Comparison of ENCODE assay signal across 8 mouse cellular contexts in the genomic region with DNA sequence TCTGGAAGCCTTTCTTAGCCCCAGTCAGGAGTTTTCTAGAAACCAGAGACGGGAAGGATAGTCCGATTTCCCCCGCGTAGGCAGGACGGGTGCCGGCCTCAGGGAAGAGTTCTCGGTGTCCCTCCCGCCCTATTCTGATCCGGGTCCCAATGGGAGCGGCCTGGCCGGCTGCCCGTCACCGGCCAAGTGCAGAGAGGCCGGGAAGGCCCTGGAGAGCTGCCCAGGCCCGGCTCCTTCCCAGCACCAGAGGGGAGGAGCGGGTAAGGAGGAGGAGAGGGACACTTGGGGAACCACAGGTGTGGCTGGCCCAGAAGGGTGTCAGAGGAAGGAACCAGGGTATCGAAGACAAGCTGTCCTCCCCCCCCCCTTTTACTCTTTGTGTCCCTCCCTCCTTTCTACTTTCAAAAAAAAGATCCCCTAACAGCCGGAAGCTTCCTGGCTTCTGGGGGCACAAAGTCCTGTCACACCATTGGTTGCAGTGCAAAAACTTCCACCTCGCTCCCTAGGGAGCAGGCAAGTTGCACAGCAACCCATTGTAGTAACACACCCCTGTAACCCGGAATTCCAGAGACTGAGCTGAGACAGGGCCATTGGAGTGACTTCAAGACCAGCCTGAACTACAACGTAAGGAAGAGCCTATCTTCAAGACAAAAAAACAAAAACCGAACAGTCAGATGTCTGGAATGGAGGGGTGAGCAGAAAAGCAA. TPM values are rescaled to one million over a fixed set of nuclear protein-coding genes. Genes with fewer than 3 reads are reported as not detected.
DNase-seq lines count a peak whose midpoint lies in the region; ATAC-seq and TF ChIP-seq lines count a peak whose summit lies in the region.

No protein-coding gene starts in this region.

- DNase-seq in cerebellum, adult 2 months: peak; percentile 74 to 77
- DNase-seq in cerebellum, adult 11 months: no peak
- DNase-seq in adrenal gland, adult 8-10 months: peak; percentile 76
- peak; percentile 53 for DNase-seq in forebrain, embryonic 14.5 days (ENCODE audit: low spot score)
- DNase-seq in heart, postnatal 4 days: peak; percentile 91
- peak; percentile 22 to 51 for DNase-seq in layer of hippocampus, adult 18-20 months (ENCODE audit: low spot score in 2 of 2)

- no peaks in the 10 kb centered on the region for H3K36me3 ChIP-seq in forebrain, embryonic 14.5 days (ENCODE audit: control insufficient read depth, insufficient read depth, low read length)
- no peaks in the 10 kb centered on the region for H3K36me3 ChIP-seq in midbrain, embryonic 16.5 days (ENCODE audit: control insufficient read depth, insufficient read depth, low read length)

- no peak overlapping the region for H3K27ac ChIP-seq in cerebellum, adult 2 months (ENCODE audit: insufficient read depth, low read length)
- no peak overlapping the region for H3K27ac ChIP-seq in forebrain, embryonic 14.5 days (ENCODE audit: low read depth, low read length)
- no peak overlapping the region for H3K27ac ChIP-seq in midbrain, embryonic 16.5 days (ENCODE audit: low read length)

- TF ChIP-seq CTCF in cerebellum, adult 2 months (IDR thresholded peaks at IDR 0.05; ENCODE audit: borderline replicate concordance, insufficient read depth, low read depth, low read length): no peak

- no peak for ATAC-seq in forebrain, embryonic 14.5 days
- no peak for ATAC-seq in midbrain, embryonic 16.5 days
- ATAC-seq in frontal cortex, adult (ENCODE audit: low TSS enrichment): no peak

- H3K9ac ChIP-seq in forebrain, embryonic 14.5 days (ENCODE audit: low read length): no peak overlapping the region
- no peak overlapping the region; the same call in 1 of the 2 replicates for H3K9ac ChIP-seq in midbrain, embryonic 16.5 days (ENCODE audit: low read depth, low read length)

- H3K27me3 ChIP-seq in cerebellum, adult 2 months (ENCODE audit: control insufficient read depth, insufficient read depth, low read length): no peaks in the 10 kb centered on the region
- peaks cover 18% of the 10 kb centered on the region; the same call in 1 of the 2 replicates for H3K27me3 ChIP-seq in forebrain, embryonic 14.5 days (replicated peaks; ENCODE audit: control insufficient read depth, insufficient read depth, low read length)
- peaks cover 14% of the 10 kb centered on the region for H3K27me3 ChIP-seq in midbrain, embryonic 16.5 days (ENCODE audit: control insufficient read depth, insufficient read depth, low read depth, low read length)

- H3K9me3 ChIP-seq in forebrain, embryonic 14.5 days (replicated peaks; ENCODE audit: control insufficient read depth, low read length): no peaks in the 10 kb centered on the region
- H3K9me3 ChIP-seq in midbrain, embryonic 16.5 days (replicated peaks; ENCODE audit: control insufficient read depth, low read length, poor library complexity, severe bottlenecking): no peaks in the 10 kb centered on the region

- WGBS in cerebellum, adult 2 months: 12% methylated on average over 22 of the region's 22 CpGs
- 13% methylated on average over 22 of the region's 22 CpGs for WGBS in forebrain, embryonic 14.5 days
- WGBS in midbrain, embryonic 16.5 days: 16% methylated on average over 22 of the region's 22 CpGs

- H3K4me1 ChIP-seq in cerebellum, adult 2 months (ENCODE audit: control insufficient read depth, insufficient read depth, low read length): no peaks in the 10 kb centered on the region
- peaks cover 6% of the 10 kb centered on the region; the same call in 1 of the 2 replicates for H3K4me1 ChIP-seq in forebrain, embryonic 14.5 days (ENCODE audit: control insufficient read depth, insufficient read depth, low read length)
- H3K4me1 ChIP-seq in midbrain, embryonic 16.5 days (ENCODE audit: control insufficient read depth, insufficient read depth, low read length): no peaks in the 10 kb centered on the region

- H3K4me2 ChIP-seq in forebrain, embryonic 14.5 days (ENCODE audit: low read length): peak overlapping the region; percentile 19
- H3K4me2 ChIP-seq in midbrain, embryonic 16.5 days (ENCODE audit: low read length): peak overlapping the region; percentile 1; the same call in 1 of the 2 replicates

- no peak for TF ChIP-seq POLR2A in cerebellum, adult 2 months (IDR thresholded peaks at IDR 0.05; ENCODE audit: borderline replicate concordance, insufficient read depth, low read length)

- no peak overlapping the region for H3K4me3 ChIP-seq in cerebellum, adult 2 months (replicated peaks; ENCODE audit: insufficient read depth, low read depth, low read length)
- no peak overlapping the region for H3K4me3 ChIP-seq in forebrain, embryonic 14.5 days (ENCODE audit: low read depth, low read length)
- no peak overlapping the region for H3K4me3 ChIP-seq in midbrain, embryonic 16.5 days (ENCODE audit: low read depth, low read length)

RNA-seq across cellular contexts. Expression of a gene that starts 0.8 kb away (rescaled TPM):
- 0.14 and 0.18 TPM in 2 replicates for polyA plus RNA-seq in cerebellum, adult 2 months (2012; rRNA removed)
- total RNA-seq in adrenal gland, adult 8-10 months (2022): under 1 TPM in 2 of 4 experiments, not detected in 2; 0.07 to 0.08 TPM
- 0.10 TPM in 2 replicates for polyA plus RNA-seq in forebrain, embryonic 14.5 days (2014; fragmentation: Nextera tagmentation; extraction: Ambion mirVana)
- 10 to 100 TPM; 15.3 to 15.8 TPM for total RNA-seq in heart, postnatal 4 days (2021)
- under 1 TPM; 0.27 to 0.28 TPM for total RNA-seq in layer of hippocampus, adult 18-20 months (2021)
- 0.16 and 0.17 TPM in 2 replicates for polyA plus RNA-seq in midbrain, embryonic 16.5 days (2015; fragmentation: Nextera tagmentation; extraction: Ambion mirVana)

RNA-seq across cellular contexts. Expression of a gene that starts 6.6 kb away (rescaled TPM):
- 0.16 and 0.19 TPM in 2 replicates for polyA plus RNA-seq in cerebellum, adult 2 months (2012; rRNA removed)
- total RNA-seq in adrenal gland, adult 8-10 months (2022): under 1 TPM; 0.32 to 0.77 (median 0.43) TPM
- polyA plus RNA-seq in forebrain, embryonic 14.5 days (2014; fragmentation: Nextera tagmentation; extraction: Ambion mirVana): not detected in 2 replicates
- under 1 TPM; 0.43 to 0.76 TPM for total RNA-seq in heart, postnatal 4 days (2021)
- total RNA-seq in layer of hippocampus, adult 18-20 months (2021): not detected
- polyA plus RNA-seq in midbrain, embryonic 16.5 days (2015; fragmentation: Nextera tagmentation; extraction: Ambion mirVana): not detected in 2 replicates

RNA-seq across cellular contexts. Expression of a gene that starts 23.4 kb away (rescaled TPM):
- polyA plus RNA-seq in cerebellum, adult 2 months (2012; rRNA removed): 21.6 and 25.1 TPM in 2 replicates
- total RNA-seq in adrenal gland, adult 8-10 months (2022): 10 to 100 TPM; 10.9 to 18.6 (median 15.9) TPM
- polyA plus RNA-seq in forebrain, embryonic 14.5 days (2014; fragmentation: Nextera tagmentation; extraction: Ambion mirVana): 32.6 and 33.0 TPM in 2 replicates
- 10 to 100 TPM; 42.4 to 46.5 TPM for total RNA-seq in heart, postnatal 4 days (2021)
- 10 to 100 TPM in 1 of 2 experiments, 1 to 10 TPM in 1; 9.4 to 13.2 TPM for total RNA-seq in layer of hippocampus, adult 18-20 months (2021)
- polyA plus RNA-seq in midbrain, embryonic 16.5 days (2015; fragmentation: Nextera tagmentation; extraction: Ambion mirVana): 19.4 and 20.1 TPM in 2 replicates

RNA-seq across cellular contexts. Expression of a gene that starts 28.5 kb away (rescaled TPM):
- polyA plus RNA-seq in cerebellum, adult 2 months (2012; rRNA removed): 106 and 109 TPM in 2 replicates
- total RNA-seq in adrenal gland, adult 8-10 months (2022): 100 to 1,000 TPM in 3 of 4 experiments, 10 to 100 TPM in 1; 94.3 to 153 (median 129) TPM
- 72.6 and 78.2 TPM in 2 replicates for polyA plus RNA-seq in forebrain, embryonic 14.5 days (2014; fragmentation: Nextera tagmentation; extraction: Ambion mirVana)
- total RNA-seq in heart, postnatal 4 days (2021): 10 to 100 TPM; 45.5 to 47.2 TPM
- total RNA-seq in layer of hippocampus, adult 18-20 months (2021): 10 to 100 TPM; 64.9 to 68.5 TPM
- 54.1 and 58.1 TPM in 2 replicates for polyA plus RNA-seq in midbrain, embryonic 16.5 days (2015; fragmentation: Nextera tagmentation; extraction: Ambion mirVana)

RNA-seq across cellular contexts. Expression of a gene that starts 28.9 kb away (rescaled TPM):
- polyA plus RNA-seq in cerebellum, adult 2 months (2012; rRNA removed): 32.6 and 34.0 TPM in 2 replicates
- 10 to 100 TPM in 3 of 4 experiments, 1 to 10 TPM in 1; 10.0 to 15.5 (median 13.0) TPM for total RNA-seq in adrenal gland, adult 8-10 months (2022)
- polyA plus RNA-seq in forebrain, embryonic 14.5 days (2014; fragmentation: Nextera tagmentation; extraction: Ambion mirVana): 13.0 and 24.0 TPM in 2 replicates
- total RNA-seq in heart, postnatal 4 days (2021): 1 to 10 TPM; 6.3 to 6.7 TPM
- total RNA-seq in layer of hippocampus, adult 18-20 months (2021): 10 to 100 TPM; 16.2 to 17.6 TPM
- 24.2 and 29.8 TPM in 2 replicates for polyA plus RNA-seq in midbrain, embryonic 16.5 days (2015; fragmentation: Nextera tagmentation; extraction: Ambion mirVana)

Comparison
In these comparisons a context has a peak if more than half of its experiments do, and no peak if none do; other contexts are left out.
1. RNA of a gene that starts 0.8 kb away (total RNA-seq): 15.3 to 15.8 TPM in heart, postnatal 4 days; 0.27 to 0.28 TPM in layer of hippocampus, adult 18-20 months and 0.07 to 0.08 TPM in adrenal gland, adult 8-10 months; every median in the first group is over 10 times any median in the second.